Mouse (Mus musculus): ENCODE measurements around the gene Fam209.

DNA sequence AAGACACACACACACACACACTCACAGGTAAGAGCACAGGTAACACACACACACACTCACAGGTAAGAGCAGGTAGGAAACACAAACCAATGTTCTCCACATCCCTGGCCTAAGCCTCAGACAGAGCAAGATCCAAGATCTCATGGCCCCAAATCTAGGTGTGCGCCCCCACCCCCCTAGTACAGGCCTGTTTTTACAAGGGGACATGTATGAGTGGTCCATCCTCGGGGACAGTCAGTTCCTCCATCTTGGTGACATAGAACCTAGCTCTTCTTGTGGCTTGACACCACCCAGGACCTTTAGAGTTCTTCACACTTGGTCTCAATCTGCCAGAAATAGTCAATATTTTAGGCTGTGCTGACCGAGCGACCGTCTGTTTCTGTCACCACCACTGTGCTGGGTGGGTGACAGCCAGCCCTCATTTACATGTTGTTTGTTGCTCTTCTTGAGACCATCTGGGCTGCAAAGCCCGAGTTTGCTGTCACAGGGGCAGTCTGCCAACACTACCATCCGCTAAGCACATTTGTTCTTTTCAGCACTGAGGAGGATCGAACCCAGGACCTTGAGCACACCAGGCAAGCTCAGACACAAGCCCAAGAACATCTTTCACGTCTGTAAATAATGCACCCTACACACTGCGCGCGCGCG lies 11.6 kb downstream of the Fam209 start:
- TF ChIP-seq CTCF (conservative IDR thresholded peaks at IDR 0.05; ENCODE audit: low read length) (no peak), POU5F1 (IDR thresholded peaks at IDR 0.05; ENCODE audit: borderline replicate concordance, low read length) (no peak), NANOG (IDR thresholded peaks at IDR 0.05; ENCODE audit: borderline replicate concordance, low read length) (no peak)
